Mouse (Mus musculus): ENCODE data around the gene Atp5s. TPM values are rescaled to one million over a fixed set of nuclear protein-coding genes. Genes with fewer than 3 reads are reported as not detected.
A peak's percentile ranks its signal among the peaks of the same experiment; 100 is the strongest.

Gene Atp5s
- total RNA-seq, 2 experiments from 2014 or later: 33.5 to 35.0 TPM

- DNase-seq (ENCODE audit: low spot score in 2 of 2): no peak
Observed at GRCm38 (mm10) chr12:69776607-69777340, 52.0 kb downstream of the Atp5s start.

GRCm38 (mm10) chr12:69777341-69777730 lies 52.6 kb downstream of the Atp5s start:
- DNase-seq (ENCODE audit: low spot score in 2 of 2): no peak

GRCm38 (mm10) chr12:69777957-69778356 lies 53.2 kb downstream of the Atp5s start:
- no peak for DNase-seq (ENCODE audit: low spot score in 2 of 2)

GRCm38 (mm10) chr12:69781480-69781879 lies 56.7 kb downstream of the Atp5s start:
- DNase-seq (ENCODE audit: low spot score in 2 of 2): no peak

GRCm38 (mm10) chr12:69781935-69782650 lies 57.3 kb downstream of the Atp5s start:
- no peak for DNase-seq (ENCODE audit: low spot score in 2 of 2)

GRCm38 (mm10) chr12:69783247-69784025 lies 58.7 kb downstream of the Atp5s start:
- DNase-seq (ENCODE audit: low spot score in 2 of 2): no peak

GRCm38 (mm10) chr12:69785471-69785870 lies 60.7 kb downstream of the Atp5s start:
- no peak for DNase-seq (ENCODE audit: low spot score in 2 of 2)

GRCm38 (mm10) chr12:69788380-69788779 lies 63.6 kb downstream of the Atp5s start:
- no peak for DNase-seq (ENCODE audit: low spot score in 2 of 2)

- DNase-seq (ENCODE audit: low spot score in 2 of 2): peak in 1 of 2 experiments; percentile 49
Observed at GRCm38 (mm10) chr12:69789766-69790529, 65.2 kb downstream of the Atp5s start.

GRCm38 (mm10) chr12:69790530-69791505 lies 66.1 kb downstream of the Atp5s start, which contains the start of gene Cdkl1:
Cdkl1 (minus strand) TSS chr12:69791267.
- peak; percentile 65 to 71 for DNase-seq (ENCODE audit: low spot score in 2 of 2)

Small RNA genes within 50 kb of the gene (microRNA-seq; reads per million reads assigned to microRNA genes)
- gene Mir681: 0 reads per million in 2 experiments

Other genes starting within 250 kb of the Atp5s start
- 10 to 100 TPM; 20.2 to 20.8 TPM for gene Vcpkmt, start 141.9 kb upstream of the Atp5s start, total RNA-seq (2021)
- gene Sos2, start 43.1 kb upstream of the Atp5s start, total RNA-seq (2021): 10 to 100 TPM; 35.2 to 37.4 TPM
- 10 to 100 TPM; 14.6 to 19.6 TPM for gene L2hgdh, start 77 bp upstream of the Atp5s start, total RNA-seq (2021)
- gene Cdkl1, start 66.3 kb downstream of the Atp5s start, total RNA-seq (2021): 10 to 100 TPM; 24.3 to 25.0 TPM
- gene Atl1, start 167.7 kb downstream of the Atp5s start, total RNA-seq (2021): 100 to 1,000 TPM; 192 to 198 TPM
- gene Map4k5, start 168.2 kb downstream of the Atp5s start, total RNA-seq (2021): 10 to 100 TPM; 45.8 to 48.9 TPM